Mouse (Mus musculus) adrenal gland (tissue): ENCODE measurements around the gene Htr1d.

Source experiments
- intact Hi-C: fragments of 180-260 bp; cut with DNase I; formaldehyde crosslinking; loops from one replicate; pipeline ENCODE4 v1.15.1; 2025
- long read RNA-seq, 2 experiments: library from polyadenylated mRNA; unstranded; transcript quantifications; one replicate each; pipeline ENCODE4 v2.0.0; 2020; ENCODE audit warnings: borderline replicate concordance in 1 of 2; ENCODE audit not compliant: insufficient replicate concordance in 1 of 2

Htr1d gene
- long read RNA-seq, experiment 1 = 0 reads
- long read RNA-seq, experiment 2 = 0 reads

DNA sequence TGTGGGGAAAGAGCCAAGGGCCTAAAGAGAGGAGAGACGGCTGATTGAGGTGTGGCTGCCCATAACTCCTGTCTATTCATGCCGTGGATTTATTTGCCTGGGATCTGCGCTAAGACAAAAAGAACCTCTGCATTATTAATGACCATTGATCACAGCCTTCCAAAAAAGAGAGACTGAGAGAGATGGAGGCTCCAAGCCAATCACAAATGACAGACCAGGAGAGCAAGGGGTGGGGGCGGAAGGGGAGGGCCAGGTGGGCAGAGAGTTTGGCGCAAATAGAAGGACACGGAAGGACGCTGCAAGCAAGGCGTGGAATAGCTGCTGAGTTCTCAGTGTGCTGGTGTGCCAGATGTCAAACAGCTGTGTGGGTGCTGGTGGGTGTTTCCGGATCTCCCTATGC is at the start of gene Htr1d:
Gene Htr1d, plus strand, starts transcription at position 301 of the 400 bp plus-strand sequence.
- intact Hi-C loops = no loop called here

- intact Hi-C loops = no loop called here
Measured at GRCm38 (mm10) chr4:136377001-136377400, 46.3 kb upstream of the Htr1d start.

DNA sequence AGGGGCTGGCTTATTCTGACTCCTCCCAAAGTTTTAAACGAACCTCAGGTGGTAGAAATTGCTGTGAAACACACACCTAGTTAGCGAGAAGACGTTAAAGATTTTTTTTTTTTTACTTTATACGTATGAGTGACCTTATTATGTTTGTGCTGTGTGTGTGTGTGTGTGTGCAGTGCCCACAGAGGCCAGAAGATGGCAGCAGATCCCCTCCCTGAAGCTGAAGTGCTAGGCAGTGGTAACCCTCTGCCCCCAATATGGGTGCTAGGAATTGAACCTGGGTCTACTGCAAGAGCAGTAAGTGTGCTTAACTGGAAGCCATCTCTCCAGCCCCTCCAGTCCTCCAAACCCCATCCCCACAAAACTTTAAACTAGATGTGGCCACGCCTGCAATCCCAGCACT is 40.3 kb upstream of the Htr1d start:
- intact Hi-C loops = no loop called here

DNA sequence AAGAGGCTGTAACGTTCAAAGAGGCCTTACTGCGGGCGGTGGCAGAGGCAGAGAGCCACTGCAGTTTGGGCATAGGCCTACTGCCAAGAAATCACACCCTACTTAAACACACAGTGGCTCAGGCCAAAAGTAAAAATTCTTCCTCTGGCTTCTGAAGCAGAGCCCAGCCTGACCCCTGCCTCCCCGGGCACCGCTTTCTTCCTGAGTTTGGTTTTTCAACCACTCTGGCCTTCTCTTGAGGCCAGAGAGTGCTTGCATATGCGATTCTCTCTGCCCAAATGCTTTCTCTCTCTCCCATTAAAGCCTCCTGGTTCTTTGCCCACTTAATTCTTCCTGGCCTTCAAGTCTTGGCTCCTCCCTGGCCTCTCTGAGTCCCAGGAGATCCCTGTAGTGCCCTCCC is 39.5 kb upstream of the Htr1d start:
- intact Hi-C loops = no loop called here

DNA sequence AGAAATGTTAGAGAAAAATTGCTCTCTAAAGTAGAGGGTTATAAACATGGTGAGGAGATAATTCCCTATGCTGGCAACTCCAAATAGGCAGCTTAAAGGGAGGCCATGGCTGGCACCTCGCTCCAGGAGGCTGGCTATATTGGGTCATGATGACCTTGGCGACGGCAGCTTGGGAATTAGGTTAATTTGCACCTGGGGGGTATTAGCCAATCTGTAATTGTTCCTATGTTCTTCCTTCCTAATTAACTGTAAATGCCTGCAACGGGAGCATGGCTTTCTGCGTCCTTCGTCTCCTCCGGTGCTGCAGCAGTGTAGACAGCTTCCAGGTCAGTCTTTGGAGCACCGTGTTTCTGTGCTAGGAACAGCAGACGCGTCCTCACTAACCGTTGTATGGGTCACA is 36.1 kb upstream of the Htr1d start:
- intact Hi-C loops = no loop called here

GRCm38 (mm10) chr4:136401806-136402205 is 21.5 kb upstream of the Htr1d start:
- intact Hi-C loops = no loop called here

DNA sequence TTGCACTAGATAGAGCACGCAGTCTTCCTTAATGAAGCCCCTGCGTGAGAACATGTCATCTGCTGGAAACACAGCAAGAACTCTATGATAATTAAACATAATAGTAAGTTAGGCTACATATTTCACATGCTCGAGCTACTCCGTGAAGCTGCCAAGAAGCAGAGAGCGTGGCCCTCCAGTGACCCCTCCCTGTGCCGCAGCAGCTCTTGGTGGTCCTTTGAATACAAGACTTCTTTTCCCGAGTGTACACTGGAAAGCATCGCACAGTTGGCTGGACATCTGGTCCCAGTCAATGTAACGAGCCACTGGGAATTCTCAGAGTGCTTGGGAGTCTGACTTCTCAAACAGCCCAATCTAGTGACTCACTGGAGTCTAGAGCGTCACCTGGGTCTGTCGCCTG is 15.5 kb upstream of the Htr1d start:
- intact Hi-C loops = no loop called here

- intact Hi-C loops = no loop called here
Measured at GRCm38 (mm10) chr4:136411995-136412765, 11.1 kb upstream of the Htr1d start.

- intact Hi-C loops = no loop called here
Measured at GRCm38 (mm10) chr4:136415477-136415876, 7.8 kb upstream of the Htr1d start.

DNA sequence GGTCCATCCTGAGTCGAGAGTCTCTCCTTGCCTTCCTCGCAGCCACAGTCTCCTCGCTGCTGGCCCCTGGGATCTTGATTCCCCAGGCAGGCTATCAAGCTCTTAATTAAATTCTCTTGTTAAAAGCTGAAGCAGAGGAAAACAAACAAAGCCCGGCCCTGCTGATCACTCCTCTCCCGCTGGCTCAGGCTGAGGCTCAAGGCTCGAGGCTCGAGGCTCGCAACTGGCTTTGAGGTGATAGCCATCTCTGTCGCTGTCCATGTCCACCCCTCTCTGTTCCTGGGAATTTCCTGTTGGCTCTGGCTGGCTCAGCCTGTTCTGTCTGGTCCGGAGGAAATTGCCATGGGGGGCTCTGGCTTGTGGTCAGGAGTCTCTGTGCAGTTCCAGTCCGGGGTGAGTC is 4.4 kb upstream of the Htr1d start:
- intact Hi-C loops = no loop called here

GRCm38 (mm10) chr4:136419386-136419785 is 3.9 kb upstream of the Htr1d start:
- intact Hi-C loops = no loop called here

GRCm38 (mm10) chr4:136424120-136424999 is 1.0 kb downstream of the Htr1d start:
- intact Hi-C loops = no loop called here

- intact Hi-C loops = no loop called here
Measured at GRCm38 (mm10) chr4:136425000-136425288, 1.6 kb downstream of the Htr1d start.

- intact Hi-C loops = no loop called here
Measured at GRCm38 (mm10) chr4:136430609-136431375, 7.5 kb downstream of the Htr1d start.

- intact Hi-C loops = no loop called here
Measured at GRCm38 (mm10) chr4:136431376-136431693, 8.0 kb downstream of the Htr1d start.

DNA sequence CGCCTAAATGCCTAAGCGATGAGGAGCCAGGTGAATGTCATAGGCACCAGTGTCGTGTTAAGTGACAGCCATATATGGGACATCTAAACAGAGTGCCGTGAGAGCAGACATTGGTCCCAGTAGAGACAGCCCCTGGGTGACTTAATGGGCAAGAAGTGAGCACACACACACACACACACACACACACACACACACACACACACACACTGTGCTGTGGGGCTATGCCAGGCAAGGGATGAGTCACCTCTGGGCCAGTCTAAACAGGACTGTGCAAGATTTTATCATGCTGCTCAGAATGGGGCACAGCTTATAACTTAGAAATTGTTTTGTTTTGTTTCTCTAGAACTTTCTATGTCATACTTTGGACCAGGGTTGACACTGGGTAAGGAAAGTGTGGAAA is 10.7 kb downstream of the Htr1d start:
- intact Hi-C loops = no loop called here

- intact Hi-C loops = no loop called here
Measured at GRCm38 (mm10) chr4:136439106-136439505, 15.8 kb downstream of the Htr1d start.

GRCm38 (mm10) chr4:136441354-136442043 is 18.2 kb downstream of the Htr1d start:
- intact Hi-C loops = no loop called here

- intact Hi-C loops = no loop called here
Measured at GRCm38 (mm10) chr4:136444561-136444960, 21.2 kb downstream of the Htr1d start.

- intact Hi-C loops = loop anchor here (5.0 kb wide), 1 partner anchor 82 kb away; no protein-coding TSS in a partner anchor
Measured at GRCm38 (mm10) chr4:136449795-136450194, 26.5 kb downstream of the Htr1d start.

- intact Hi-C loops = loop anchor here (5.0 kb wide), 1 partner anchor 83 kb away; no protein-coding TSS in a partner anchor
Measured at GRCm38 (mm10) chr4:136450271-136450670, 26.9 kb downstream of the Htr1d start.
